Mouse (Mus musculus) midbrain, embryonic 12.5 days (tissue): ENCODE data around the gene Gm7247. TPM values are rescaled to one million over a fixed set of nuclear protein-coding genes. Genes with fewer than 3 reads are reported as not detected.
A peak's percentile ranks its signal among the peaks of the same experiment; 100 is the strongest.
"Not testable (repeated sequence)": the region's sequence is repeated elsewhere in the genome, so short reads cannot be mapped to it uniquely, and the experiment has no call there.

Experiments
- ATAC-seq: fragments of 200-750 bp; cut with Nextera tagmentation; 2 replicates; pipeline ENCODE4 v1.8.0; 2017; ENCODE audit warnings: low read depth, moderate TSS enrichment, moderate library complexity; ENCODE audit not compliant: low FRiP score
- H3K27ac ChIP-seq: fragments of 300-500 bp; sonication (generic); replicated peaks from 2 replicates; pipeline ENCODE4 v1.5.1; 2016; ENCODE audit warnings: mild to moderate bottlenecking
- H3K27me3 ChIP-seq: fragments of 300-500 bp; sonication (generic); 2 replicates; pipeline ENCODE4 v1.6.1; 2016; ENCODE audit warnings: mild to moderate bottlenecking
- H3K36me3 ChIP-seq: fragments of 300-500 bp; sonication (generic); 2 replicates; pipeline ENCODE4 v1.6.1; 2016
- H3K4me1 ChIP-seq: fragments of 300-500 bp; sonication (generic); 2 replicates; pipeline ENCODE4 v1.6.1; 2016
- H3K4me2 ChIP-seq: fragments of 300-500 bp; sonication (generic); replicated peaks from 2 replicates; pipeline ENCODE4 v1.6.1; 2016; ENCODE audit warnings: mild to moderate bottlenecking, moderate library complexity
- H3K4me3 ChIP-seq: fragments of 300-500 bp; sonication (generic); 2 replicates; pipeline ENCODE4 v1.5.1; 2016; ENCODE audit warnings: mild to moderate bottlenecking
- H3K9ac ChIP-seq: fragments of 300-500 bp; sonication (generic); replicated peaks from 2 replicates; pipeline ENCODE4 v1.6.1; 2016; ENCODE audit warnings: mild to moderate bottlenecking, moderate library complexity
- H3K9me3 ChIP-seq: fragments of 300-500 bp; sonication (generic); 2 replicates; pipeline ENCODE4 v1.6.1; 2016; ENCODE audit warnings: mild to moderate bottlenecking
- WGBS: fragments of 180-500 bp; shearing (Covaris S2); methylation state at CpG from one replicate; pipeline ENCODE4 v1.1.7; 2016; 5-methylcytosine and 5-hydroxymethylcytosine counted together
- polyA plus RNA-seq: library from polyadenylated mRNA; unstranded; fragments of >200 nt; fragmentation: Nextera tagmentation; extraction: Ambion mirVana; gene quantifications from 2 replicates; pipeline ENCODE4 v1.2.1, GENCODE M21; 2016

Gene Gm7247
- polyA plus RNA-seq, result not detected in 2 replicates

GRCm38 (mm10) chr14:51361456-51361855 lies at the start of gene Gm7247:
Gene Gm7247, plus strand, starts transcription at chr14:51361756.
- ATAC-seq, result no peak
- 87% methylated on average over 1 of the region's 1 CpGs for WGBS
- no peak within 1 kb of the TSS for H3K4me3 ChIP-seq
- H3K27ac ChIP-seq, result no peak within 1 kb of the TSS
- H3K4me1 ChIP-seq, result no peaks in the 10 kb centered on the region
- peaks cover 8% of the 10 kb centered on the region for H3K27me3 ChIP-seq
- H3K9ac ChIP-seq, result no peak within 1 kb of the TSS
- H3K4me2 ChIP-seq, result no peak within 1 kb of the TSS
- no peaks in the 10 kb centered on the region for H3K36me3 ChIP-seq
- H3K9me3 ChIP-seq, result no peaks in the 10 kb centered on the region

- no peak for ATAC-seq
- H3K4me2 ChIP-seq, result no peak overlapping the region
- 49% methylated on average over 1 of the region's 1 CpGs for WGBS
- peaks cover 7% of the 10 kb centered on the region; the same call in 1 of the 2 replicates for H3K9me3 ChIP-seq
- H3K27ac ChIP-seq, result no peak overlapping the region
- no peaks in the 10 kb centered on the region for H3K4me1 ChIP-seq
- no peaks in the 10 kb centered on the region for H3K27me3 ChIP-seq
- H3K36me3 ChIP-seq, result no peaks in the 10 kb centered on the region
- H3K9ac ChIP-seq, result no peak overlapping the region
- no peak overlapping the region for H3K4me3 ChIP-seq
Measured at GRCm38 (mm10) chr14:51324001-51324400, 37.6 kb upstream of the Gm7247 start.

DNA sequence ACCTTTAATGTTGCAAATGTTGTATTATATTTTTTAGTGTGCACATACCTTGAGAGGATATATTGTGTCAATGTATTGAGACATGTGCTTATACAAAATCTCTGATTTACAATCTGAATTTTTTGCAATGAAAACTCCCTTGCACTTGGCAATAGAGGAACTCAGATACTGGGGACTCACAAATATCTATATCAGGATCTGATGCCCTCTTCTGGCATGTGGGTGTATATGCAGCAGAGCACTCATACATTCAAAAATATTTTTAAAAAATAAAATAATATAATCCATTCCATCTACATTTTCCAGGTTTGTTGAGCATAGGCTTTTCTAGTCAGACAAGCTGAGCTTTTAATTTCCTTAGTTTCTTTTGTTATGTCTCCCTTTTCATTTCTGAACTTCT lies 15.5 kb upstream of the Gm7247 start:
- no peaks in the 10 kb centered on the region for H3K27me3 ChIP-seq
- H3K9ac ChIP-seq, result no peak overlapping the region
- ATAC-seq, result no peak
- H3K4me2 ChIP-seq, result no peak overlapping the region
- no peak overlapping the region for H3K4me3 ChIP-seq
- H3K36me3 ChIP-seq, result no peaks in the 10 kb centered on the region
- H3K27ac ChIP-seq, result no peak overlapping the region
- no peaks in the 10 kb centered on the region for H3K4me1 ChIP-seq
- H3K9me3 ChIP-seq, result no peaks in the 10 kb centered on the region

DNA sequence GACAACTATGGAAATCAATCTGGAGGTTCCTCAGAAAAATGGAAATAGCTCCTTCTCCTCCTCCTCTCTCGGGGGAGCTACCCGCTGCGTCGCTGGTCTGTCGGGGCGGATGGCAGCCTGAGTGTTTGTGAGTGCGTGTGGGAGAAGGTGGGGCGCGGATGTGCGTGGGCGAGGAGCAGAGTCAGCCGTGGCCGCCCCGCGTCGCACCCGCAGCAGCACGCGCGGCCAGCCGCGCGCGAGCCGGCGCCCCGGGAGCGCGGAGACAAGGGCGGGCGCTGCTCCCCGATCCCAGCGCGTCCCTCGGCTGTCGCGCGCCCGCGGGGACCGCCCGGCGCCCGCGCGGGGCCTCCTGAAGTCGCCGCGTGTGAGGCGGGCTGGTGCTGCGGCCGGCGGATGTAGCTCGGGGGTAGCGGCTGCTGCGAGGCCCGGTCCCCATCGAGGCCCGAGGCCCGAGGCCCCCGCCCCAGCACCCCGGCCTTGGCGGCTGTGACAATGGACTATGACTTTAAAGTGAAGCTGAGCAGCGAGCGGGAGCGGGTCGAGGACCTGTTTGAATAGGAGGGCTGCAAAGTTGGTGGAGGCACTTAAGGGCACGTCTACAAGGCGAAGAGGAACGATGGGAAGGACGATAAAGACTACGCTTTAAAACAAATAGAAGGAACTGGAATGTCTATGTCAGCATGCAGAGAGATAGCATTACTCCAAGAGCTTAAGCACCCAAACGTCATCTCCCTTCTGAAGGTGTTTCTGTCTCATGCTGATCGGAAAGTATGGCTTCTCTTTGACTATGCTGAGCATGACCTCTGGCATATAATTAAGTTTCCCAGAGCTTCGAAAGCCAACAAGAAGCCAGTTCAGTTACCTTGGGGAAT lies 3.2 kb upstream of the Gm7247 start:
- Histone ChIP-seq H3K27me3 (peaks cover 8% of the 10 kb centered on the region), H3K9ac (peak overlapping the region; percentile 65), H3K27ac (no peak overlapping the region), H3K4me2 (peak overlapping the region; percentile 80), H3K36me3 (no peaks in the 10 kb centered on the region), H3K4me3 (peak overlapping the region; percentile 48), H3K9me3 (no peaks in the 10 kb centered on the region), H3K4me1 (no peaks in the 10 kb centered on the region)
- peak; percentile 90 for ATAC-seq
- 5% methylated on average over 73 of the region's 75 CpGs for WGBS

DNA sequence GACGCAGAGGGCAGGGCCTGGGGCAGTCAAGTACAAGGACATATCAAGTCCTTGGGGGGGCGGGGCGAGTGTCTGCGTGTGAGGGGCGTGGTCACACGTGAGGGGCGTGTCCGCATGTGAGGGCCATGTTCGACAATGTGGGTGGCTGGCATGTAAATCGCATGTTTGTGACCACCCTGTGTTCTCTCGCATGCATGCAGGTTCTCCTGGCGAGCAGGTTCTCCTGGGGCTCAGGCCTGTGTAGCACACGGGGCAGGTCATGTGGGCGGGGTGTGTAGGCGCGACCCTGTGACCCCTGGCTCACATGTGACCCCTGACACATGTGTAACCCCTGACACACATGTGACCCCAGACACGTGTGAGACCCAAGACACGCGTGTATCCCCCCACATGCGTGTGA lies 21.2 kb downstream of the Gm7247 start:
- Histone ChIP-seq H3K27me3 (no peaks in the 10 kb centered on the region), H3K4me1 (no peaks in the 10 kb centered on the region), H3K27ac (no peak overlapping the region), H3K9me3 (peaks cover 20% of the 10 kb centered on the region), H3K36me3 (no peaks in the 10 kb centered on the region), H3K4me3 (no peak overlapping the region), H3K9ac (no peak overlapping the region), H3K4me2 (no peak overlapping the region)
- WGBS, result 92% methylated on average over 20 of the region's 20 CpGs
- ATAC-seq, result no peak

DNA sequence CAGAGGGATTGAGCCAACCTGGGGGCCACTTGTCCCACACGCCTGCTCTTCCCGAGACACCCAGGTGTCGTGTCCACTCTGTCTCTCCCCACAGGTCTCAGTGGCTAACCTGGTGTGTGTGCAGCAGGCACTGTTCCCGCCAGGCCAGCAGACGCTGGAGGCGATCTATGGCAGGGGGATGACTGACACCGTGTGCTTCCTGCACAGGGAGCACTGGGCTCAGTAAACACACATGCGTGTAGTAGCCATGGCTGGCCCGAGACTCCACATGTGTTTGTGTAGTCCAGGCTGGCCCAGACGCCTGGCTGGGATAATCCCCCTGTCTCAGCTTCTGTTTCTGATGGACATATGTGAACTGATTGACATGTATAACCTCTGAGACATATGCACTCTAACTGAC lies 22.8 kb downstream of the Gm7247 start:
- no peak overlapping the region for H3K9ac ChIP-seq
- no peak overlapping the region for H3K4me3 ChIP-seq
- H3K9me3 ChIP-seq, result peaks cover 26% of the 10 kb centered on the region
- H3K27me3 ChIP-seq, result no peaks in the 10 kb centered on the region
- H3K27ac ChIP-seq, result no peak overlapping the region
- peak; percentile 39 for ATAC-seq
- H3K36me3 ChIP-seq, result no peaks in the 10 kb centered on the region
- no peaks in the 10 kb centered on the region for H3K4me1 ChIP-seq
- no peak overlapping the region for H3K4me2 ChIP-seq
- 97% methylated on average over 10 of the region's 10 CpGs for WGBS

DNA sequence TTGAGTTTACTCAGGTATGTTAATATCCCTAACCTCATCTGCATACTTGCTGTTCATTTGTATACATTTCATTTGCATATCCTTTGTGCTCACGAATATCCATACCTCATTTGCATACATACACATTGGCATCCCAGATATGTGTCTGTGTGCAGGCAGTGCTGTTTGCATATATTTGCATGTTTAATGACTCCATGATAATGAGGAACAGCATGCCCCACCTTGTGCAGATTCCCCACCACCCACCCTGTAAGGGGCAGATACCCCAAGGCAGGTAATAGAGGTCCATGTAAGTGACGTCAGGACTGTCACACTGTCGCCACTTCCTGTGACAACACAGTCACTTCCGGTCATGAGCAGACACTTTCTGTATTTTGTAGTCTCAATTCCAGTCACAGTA lies 24.2 kb downstream of the Gm7247 start:
- H3K9me3 ChIP-seq, result peaks cover 26% of the 10 kb centered on the region
- ATAC-seq, result peak; percentile 81
- no peaks in the 10 kb centered on the region for H3K36me3 ChIP-seq
- H3K4me3 ChIP-seq, result no peak overlapping the region
- H3K27ac ChIP-seq, result no peak overlapping the region
- H3K4me2 ChIP-seq, result no peak overlapping the region
- no peak overlapping the region for H3K9ac ChIP-seq
- 80% methylated on average over 4 of the region's 4 CpGs for WGBS
- H3K27me3 ChIP-seq, result no peaks in the 10 kb centered on the region
- H3K4me1 ChIP-seq, result no peaks in the 10 kb centered on the region

GRCm38 (mm10) chr14:51387768-51388167 lies 26.2 kb downstream of the Gm7247 start:
- Histone ChIP-seq H3K27ac (no peak overlapping the region), H3K9ac (no peak overlapping the region), H3K4me1 (no peaks in the 10 kb centered on the region), H3K4me2 (no peak overlapping the region), H3K27me3 (no peaks in the 10 kb centered on the region), H3K9me3 (peaks cover 23% of the 10 kb centered on the region), H3K36me3 (no peaks in the 10 kb centered on the region), H3K4me3 (no peak overlapping the region)
- WGBS, result 96% methylated on average over 8 of the region's 8 CpGs
- ATAC-seq, result no peak

GRCm38 (mm10) chr14:51388222-51388621 lies 26.7 kb downstream of the Gm7247 start:
- Histone ChIP-seq H3K4me1 (no peaks in the 10 kb centered on the region), H3K27ac (no peak overlapping the region), H3K4me3 (no peak overlapping the region), H3K4me2 (no peak overlapping the region), H3K36me3 (no peaks in the 10 kb centered on the region), H3K9me3 (peaks cover 19% of the 10 kb centered on the region), H3K9ac (no peak overlapping the region), H3K27me3 (no peaks in the 10 kb centered on the region)
- 0 out of 2 replicates have a peak, but pooled peaks have one; percentile 13 for ATAC-seq
- 97% methylated on average over 9 of the region's 9 CpGs for WGBS

DNA sequence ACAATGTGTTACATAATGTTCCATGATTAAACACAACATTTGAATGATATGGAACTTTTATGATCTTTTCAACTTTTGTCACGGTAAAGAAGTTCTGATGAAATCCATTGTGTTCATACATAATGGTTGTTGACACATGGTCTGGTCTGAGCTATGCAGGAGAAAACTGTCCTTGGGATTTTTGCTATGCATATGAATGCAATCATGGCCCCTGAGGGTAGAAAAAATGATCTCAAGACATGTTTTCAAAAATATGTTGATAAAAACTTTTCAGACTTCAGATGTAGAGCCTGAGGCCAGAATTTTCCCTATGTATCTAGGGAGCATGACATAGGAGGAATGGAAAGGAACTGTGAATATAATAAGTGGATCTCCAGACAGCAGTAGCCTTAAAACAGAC lies 49.0 kb downstream of the Gm7247 start, which contains the start of gene Vmn2r88:
Vmn2r88 (plus strand) TSS at position 301 of the 400 bp plus-strand sequence.
- no peak within 1 kb of the TSS for H3K9ac ChIP-seq
- ATAC-seq, result no peak

GRCm38 (mm10) chr14:51423885-51424284 lies 62.3 kb downstream of the Gm7247 start:
- Histone ChIP-seq H3K9ac (no peak overlapping the region), H3K27ac (no peak overlapping the region), H3K27me3 (no peaks in the 10 kb centered on the region), H3K4me1 (no peaks in the 10 kb centered on the region), H3K9me3 (no peaks in the 10 kb centered on the region), H3K36me3 (no peaks in the 10 kb centered on the region), H3K4me2 (no peak overlapping the region), H3K4me3 (no peak overlapping the region)
- WGBS, result 60% methylated on average over 2 of the region's 2 CpGs
- no peak for ATAC-seq

More for the DNA sequence above, 49.0 kb downstream of the Gm7247 start, which contains the start of gene Vmn2r88:
- WGBS, result 73% methylated on average over 1 of the region's 1 CpGs
- H3K4me1 ChIP-seq, result no peaks in the 10 kb centered on the region
- no peak within 1 kb of the TSS for H3K4me3 ChIP-seq
- no peaks in the 10 kb centered on the region for H3K36me3 ChIP-seq
- no peaks in the 10 kb centered on the region for H3K27me3 ChIP-seq
- H3K9me3 ChIP-seq, result no peaks in the 10 kb centered on the region
- H3K27ac ChIP-seq, result no peak within 1 kb of the TSS
- no peak within 1 kb of the TSS for H3K4me2 ChIP-seq

DNA sequence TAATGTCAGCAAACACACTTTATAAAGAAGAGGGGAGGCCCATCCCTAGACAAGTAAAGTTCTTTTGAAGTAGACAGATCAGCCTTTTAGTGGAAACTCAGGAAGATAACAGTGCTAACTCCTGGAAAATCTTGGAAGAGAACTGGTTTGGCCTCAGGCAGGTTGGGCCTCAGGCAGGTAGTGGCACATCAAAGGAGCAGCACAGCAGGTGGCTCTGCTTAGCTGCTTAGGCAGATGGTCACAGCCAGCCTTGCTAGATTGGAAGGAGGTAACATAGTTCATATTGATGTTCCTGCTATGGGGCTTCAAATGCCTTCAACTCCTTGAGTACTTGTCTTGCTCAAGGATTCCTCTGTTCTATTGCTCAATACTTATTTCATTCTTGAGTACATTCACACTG lies 68.6 kb downstream of the Gm7247 start:
- H3K4me1 ChIP-seq, H3K27ac ChIP-seq, H3K36me3 ChIP-seq, H3K27me3 ChIP-seq, H3K9ac ChIP-seq, ATAC-seq, H3K9me3 ChIP-seq, H3K4me3 ChIP-seq, H3K4me2 ChIP-seq: not testable (repeated sequence)
